ENCODE assay signal across 8 mouse cellular contexts in genomic region chr1:161195541-161196351, GRCm38 (mm10). TPM values are rescaled to one million over a fixed set of nuclear protein-coding genes. Genes with fewer than 3 reads are reported as not detected.
DNase-seq lines count a peak whose midpoint lies in the region; ATAC-seq lines count a peak whose summit lies in the region.

No protein-coding gene starts in this region.

- H3K4me2 ChIP-seq in intestine, embryonic 15.5 days (replicated peaks) = peak overlapping the region; percentile 71

- intact Hi-C loops in left cerebral cortex, postnatal 14 days (cut with DNase I) = loop anchor here (10.0 kb wide), 1 partner anchor 221 kb away; the partner anchor contains the start of gene Serpinc1

- peak overlapping the region; percentile 77 for H3K27ac ChIP-seq in embryonic facial prominence, embryonic 10.5 days (replicated peaks)
- peak overlapping the region; percentile 36; the same call in 1 of the 2 replicates for H3K27ac ChIP-seq in intestine, embryonic 15.5 days

- DNase-seq in 3134 (ENCODE audit: extremely low read depth, insufficient read length, low spot score) = peak; percentile 68
- DNase-seq in adrenal gland, postnatal 14 days = peak; percentile 89
- DNase-seq in embryonic facial prominence, embryonic 10.5 days (ENCODE audit: low spot score) = peak; percentile 84
- DNase-seq in gastrocnemius, postnatal 4 days (ENCODE audit: low spot score in 2 of 2) = peak; percentile 50 to 78
- DNase-seq in left cerebral cortex, postnatal 14 days (ENCODE audit: low spot score in 2 of 2) = peak; percentile 86 to 92
- peak; percentile 54 for DNase-seq in right cerebral cortex, postnatal 25 days

- H3K36me3 ChIP-seq in embryonic facial prominence, embryonic 10.5 days (replicated peaks) = no peaks in the 10 kb centered on the region
- H3K36me3 ChIP-seq in intestine, embryonic 15.5 days = no peaks in the 10 kb centered on the region

- peak overlapping the region; percentile 57 for H3K4me3 ChIP-seq in embryonic facial prominence, embryonic 10.5 days
- peak overlapping the region; percentile 44 for H3K4me3 ChIP-seq in intestine, embryonic 15.5 days (replicated peaks)

- ATAC-seq in intestine, embryonic 15.5 days = peak; percentile 98
- peak; percentile 98 for ATAC-seq in megakaryocyte-erythroid progenitor cell, adult 5-6 weeks (replicated peaks; ENCODE audit: low FRiP score, low TSS enrichment, poor library complexity, severe bottlenecking)

- no peaks in the 10 kb centered on the region for H3K27me3 ChIP-seq in embryonic facial prominence, embryonic 10.5 days (replicated peaks; ENCODE audit: low read depth, poor library complexity, severe bottlenecking)
- no peaks in the 10 kb centered on the region for H3K27me3 ChIP-seq in intestine, embryonic 15.5 days (replicated peaks)

- under 1% methylated on average over 16 of the region's 16 CpGs for WGBS in embryonic facial prominence, embryonic 10.5 days
- WGBS in intestine, embryonic 15.5 days = under 1% methylated on average over 16 of the region's 16 CpGs

- H3K4me1 ChIP-seq in embryonic facial prominence, embryonic 10.5 days = peaks cover 3% of the 10 kb centered on the region
- H3K4me1 ChIP-seq in intestine, embryonic 15.5 days (replicated peaks) = no peaks in the 10 kb centered on the region

- peak overlapping the region; percentile 40 for H3K9ac ChIP-seq in intestine, embryonic 15.5 days

- no peaks in the 10 kb centered on the region for H3K9me3 ChIP-seq in embryonic facial prominence, embryonic 10.5 days
- H3K9me3 ChIP-seq in intestine, embryonic 15.5 days = no peaks in the 10 kb centered on the region

RNA-seq across cellular contexts. Expression of gene Tex50, which starts 36.6 kb away (rescaled TPM):
- not detected in 2 replicates for total RNA-seq in adrenal gland, postnatal 14 days (2021)
- 0.21 and 0.38 TPM in 2 replicates for polyA plus RNA-seq in embryonic facial prominence, embryonic 10.5 days (2016; fragmentation: Nextera tagmentation; extraction: Ambion mirVana)
- total RNA-seq in gastrocnemius, postnatal 4 days (2021) = not detected
- not detected in 2 replicates for polyA plus RNA-seq in intestine, embryonic 15.5 days (2015; fragmentation: Nextera tagmentation; extraction: Ambion mirVana)
- not detected for total RNA-seq in left cerebral cortex, postnatal 14 days (2021)
- not detected in 2 replicates for total RNA-seq in megakaryocyte-erythroid progenitor cell, adult 5-6 weeks (2014; fragmentation: Nextera tagmentation)
- not detected in 2 replicates for total RNA-seq in megakaryocyte-erythroid progenitor cell, adult 5-6 weeks (2017)

RNA-seq across cellular contexts. Expression of gene Ankrd45, which starts 53.3 kb away (rescaled TPM):
- 4.5 and 5.1 TPM in 2 replicates for total RNA-seq in adrenal gland, postnatal 14 days (2021)
- polyA plus RNA-seq in embryonic facial prominence, embryonic 10.5 days (2016; fragmentation: Nextera tagmentation; extraction: Ambion mirVana) = 5.1 and 5.6 TPM in 2 replicates
- not detected for total RNA-seq in gastrocnemius, postnatal 4 days (2021)
- 0.74 and 1.1 TPM in 2 replicates for polyA plus RNA-seq in intestine, embryonic 15.5 days (2015; fragmentation: Nextera tagmentation; extraction: Ambion mirVana)
- total RNA-seq in left cerebral cortex, postnatal 14 days (2021) = 10 to 100 TPM; 37.0 to 39.0 TPM
- total RNA-seq in megakaryocyte-erythroid progenitor cell, adult 5-6 weeks (2014; fragmentation: Nextera tagmentation) = not detected in 2 replicates
- not detected in 2 replicates for total RNA-seq in megakaryocyte-erythroid progenitor cell, adult 5-6 weeks (2017)

RNA-seq across cellular contexts. Expression of gene Prdx6, which starts 55.3 kb away (rescaled TPM):
- 401 and 414 TPM in 2 replicates for total RNA-seq in adrenal gland, postnatal 14 days (2021)
- 783 and 804 TPM in 2 replicates for polyA plus RNA-seq in embryonic facial prominence, embryonic 10.5 days (2016; fragmentation: Nextera tagmentation; extraction: Ambion mirVana)
- 10 to 100 TPM; 75.6 to 81.5 TPM for total RNA-seq in gastrocnemius, postnatal 4 days (2021)
- polyA plus RNA-seq in intestine, embryonic 15.5 days (2015; fragmentation: Nextera tagmentation; extraction: Ambion mirVana) = 484 and 495 TPM in 2 replicates
- total RNA-seq in left cerebral cortex, postnatal 14 days (2021) = 100 to 1,000 TPM; 277 to 282 TPM
- 378 and 558 TPM in 2 replicates for total RNA-seq in megakaryocyte-erythroid progenitor cell, adult 5-6 weeks (2014; fragmentation: Nextera tagmentation)
- 583 and 708 TPM in 2 replicates for total RNA-seq in megakaryocyte-erythroid progenitor cell, adult 5-6 weeks (2017)

Comparison
In these comparisons a context has a peak if more than half of its experiments do, and no peak if none do; other contexts are left out.
1. Peak in every context shown above with its lines: DNase-seq, ATAC-seq, H3K4me3 ChIP-seq and H3K27ac ChIP-seq.